Mouse (Mus musculus): ENCODE results near the gene Tmem150b.

- no peak for TF ChIP-seq NELFE (IDR thresholded peaks at IDR 0.05; ENCODE audit: low read depth, low read length)
- no peak for TF ChIP-seq TCF12 (IDR thresholded peaks at IDR 0.05; ENCODE audit: low read depth, low read length)
- no peak for TF ChIP-seq CTCF (IDR thresholded peaks at IDR 0.05 in 2 of 3, conservative IDR thresholded peaks at IDR 0.05 in 1 of 3; ENCODE audit: control insufficient read depth in 1 of 3, insufficient read depth in 1 of 3, low read depth in 2 of 3, low read length in 3 of 3, poor library complexity in 1 of 3, severe bottlenecking in 1 of 3)
- TF ChIP-seq UBTF (IDR thresholded peaks at IDR 0.05; ENCODE audit: borderline replicate concordance, insufficient read depth, low read depth, low read length) = no peak
- no peak for TF ChIP-seq MAX (IDR thresholded peaks at IDR 0.05; ENCODE audit: low read length)
- TF ChIP-seq POLR2A (IDR thresholded peaks at IDR 0.05; ENCODE audit: control insufficient read depth in 1 of 2, insufficient read depth in 1 of 2, low read depth in 1 of 2, low read length in 2 of 2, poor library complexity in 1 of 2) = no peak
- no peak for TF ChIP-seq GATA1 (IDR thresholded peaks at IDR 0.05; ENCODE audit: low read depth, low read length)
- no peak for TF ChIP-seq CHD2 (IDR thresholded peaks at IDR 0.05; ENCODE audit: low read length)
- TF ChIP-seq USF2 (IDR thresholded peaks at IDR 0.05; ENCODE audit: borderline replicate concordance in 1 of 2, insufficient read depth in 1 of 2, low read depth in 1 of 2, low read length in 2 of 2) = no peak
- TF ChIP-seq RCOR1 (IDR thresholded peaks at IDR 0.05; ENCODE audit: low read depth, low read length) = no peak
- TF ChIP-seq EP300 (IDR thresholded peaks at IDR 0.05; ENCODE audit: low read depth in 1 of 2, low read length in 2 of 2) = no peak
- no peak for TF ChIP-seq ZC3H11A (IDR thresholded peaks at IDR 0.05; ENCODE audit: low read depth, low read length)
- no peak for TF ChIP-seq TBP (IDR thresholded peaks at IDR 0.05; ENCODE audit: low read depth, low read length)
These were observed 65.1 kb downstream of the Tmem150b start for GRCm38 (mm10) chr7:4659911-4660443.

All from MEL (cell line).